Mouse (Mus musculus) lung, postnatal 0 days (tissue): ENCODE results near the gene Poglut1.
"Not testable (repeated sequence)": the region's sequence is repeated elsewhere in the genome, so short reads cannot be mapped to it uniquely, and the experiment has no call there.

Experiments
- CTCF ChIP-seq: IDR thresholded peaks from 2 replicates; pipeline ENCODE4 v1.5.1; 2016; ENCODE audit warnings: antibody characterized with exemption, mild to moderate bottlenecking
- EP300 ChIP-seq: IDR thresholded peaks from 2 replicates; pipeline ENCODE4 v1.6.1; 2016; ENCODE audit warnings: antibody characterized with exemption, mild to moderate bottlenecking, control low read depth

- TF ChIP-seq CTCF, EP300: not testable (repeated sequence)
Observed at GRCm38 (mm10) chr16:38477241-38477608, 72.8 kb downstream of the Poglut1 start.
